Mouse (Mus musculus): ENCODE results near the gene Fpr3.

DNA sequence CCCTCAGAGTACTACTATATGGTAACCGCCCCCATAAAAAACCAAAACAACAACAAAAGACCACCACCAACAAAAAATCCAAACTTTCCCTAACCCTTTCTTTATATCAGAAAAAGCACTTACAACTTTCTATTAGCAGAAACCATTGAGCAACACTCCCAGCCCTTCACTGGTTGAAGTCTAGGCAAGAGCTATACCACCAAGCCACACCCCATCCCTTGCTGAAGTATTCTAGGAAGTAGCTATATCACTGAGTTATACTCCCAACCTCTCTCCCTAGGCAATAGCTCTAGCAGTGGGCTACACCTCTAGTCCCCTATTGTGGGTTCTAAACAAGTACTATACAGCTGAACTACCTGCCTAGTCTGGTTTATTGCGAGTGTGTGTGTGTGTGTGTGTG lies 48.4 kb upstream of the Fpr3 start:
- TF ChIP-seq MAX (IDR thresholded peaks at IDR 0.05) (no peak), CTCF (IDR thresholded peaks at IDR 0.05; ENCODE audit: control insufficient read depth, insufficient read depth, insufficient read length) (no peak)

Measured in C2C12 (cell line).